Mouse (Mus musculus): Measurements from ENCODE around the gene Rcsd1. TPM values are rescaled to one million over a fixed set of nuclear protein-coding genes. Genes with fewer than 3 reads are reported as not detected.
A peak's percentile ranks its signal among the peaks of the same experiment; 100 is the strongest.

Rcsd1 gene
- polyA plus RNA-seq, 1 experiment from 2014 or later = 14.9 TPM

DNA sequence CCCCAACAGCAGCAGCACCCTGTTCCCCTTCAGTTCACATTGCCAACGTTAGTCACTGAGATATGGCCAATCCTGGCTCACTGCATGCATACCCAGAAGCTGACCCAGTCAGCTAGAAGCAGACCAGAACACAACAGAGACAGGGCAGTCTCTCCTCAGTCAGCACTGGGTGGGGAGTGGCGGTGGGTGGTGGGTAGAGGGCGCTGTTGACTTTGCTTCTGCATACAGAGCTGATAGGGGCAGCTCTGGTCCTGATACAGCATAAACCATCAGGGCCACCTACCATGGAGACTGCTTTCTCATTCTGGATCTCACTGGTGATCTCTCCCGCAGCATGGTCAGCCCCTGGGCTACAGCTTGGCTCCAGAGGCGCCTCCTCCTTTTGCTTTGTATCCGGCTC is 54.5 kb downstream of the Rcsd1 start:
- 61% methylated on average over 6 of the region's 6 CpGs for WGBS
- H3K27me3 ChIP-seq (replicated peaks; ENCODE audit: control insufficient read depth, insufficient read depth, low read length) = no peaks in the 10 kb centered on the region
- peaks cover 12% of the 10 kb centered on the region; the same call in 1 of the 2 replicates for H3K36me3 ChIP-seq (ENCODE audit: control insufficient read depth, insufficient read depth, low read length)
- H3K4me1 ChIP-seq (ENCODE audit: control insufficient read depth, insufficient read depth, low read length) = no peaks in the 10 kb centered on the region
- no peak for ATAC-seq (ENCODE audit: low read depth)
- H3K27ac ChIP-seq (replicated peaks; ENCODE audit: low read depth, low read length) = no peak overlapping the region
- no peak for DNase-seq (ENCODE audit: low spot score)
- no peak overlapping the region for H3K9ac ChIP-seq (ENCODE audit: low read depth, low read length)
- no peaks in the 10 kb centered on the region for H3K9me3 ChIP-seq (ENCODE audit: control insufficient read depth, low read length)
- H3K4me2 ChIP-seq (ENCODE audit: low read depth, low read length) = no peak overlapping the region
- no peak overlapping the region for H3K4me3 ChIP-seq (ENCODE audit: low read depth, low read length)

DNA sequence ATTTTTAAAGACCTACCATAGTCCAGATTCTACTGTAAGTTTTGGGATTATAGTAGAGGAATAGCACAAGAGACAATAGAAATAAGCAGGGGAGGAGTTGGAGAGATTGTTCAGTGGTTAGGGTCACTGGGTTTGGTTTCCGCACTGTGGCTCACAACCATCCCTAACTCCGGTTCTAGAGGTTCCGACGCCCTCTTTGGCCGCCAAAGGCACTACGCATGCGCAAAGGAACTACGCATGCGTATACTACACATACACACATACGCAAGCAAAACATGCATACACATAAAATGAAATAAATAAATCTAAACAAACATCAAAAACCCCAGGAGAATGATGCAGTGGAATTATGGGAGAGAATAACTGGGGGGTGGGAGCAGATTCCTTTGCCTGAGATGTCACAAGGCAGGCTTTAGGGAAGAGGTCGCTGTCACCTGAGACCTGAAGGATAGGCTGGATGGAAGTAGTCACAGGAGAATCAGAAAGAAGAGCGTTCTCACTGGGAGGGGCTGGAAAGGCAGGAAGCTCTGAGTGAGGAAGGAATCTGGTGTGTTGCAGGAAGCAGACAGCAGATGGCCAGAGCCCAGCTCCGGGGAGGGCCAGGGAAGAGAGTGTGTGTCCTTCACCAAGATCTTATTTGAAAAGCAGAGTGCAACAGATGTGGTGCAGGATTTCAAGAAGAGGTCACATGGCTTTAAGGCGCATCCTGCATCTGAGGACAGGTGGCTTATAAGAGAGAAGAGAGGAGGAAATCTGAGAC is 56.3 kb downstream of the Rcsd1 start:
- 81% methylated on average over 14 of the region's 14 CpGs for WGBS
- Histone ChIP-seq H3K27ac (replicated peaks; ENCODE audit: low read depth, low read length) (no peak overlapping the region), H3K4me2 (ENCODE audit: low read depth, low read length) (no peak overlapping the region), H3K4me1 (ENCODE audit: control insufficient read depth, insufficient read depth, low read length) (no peaks in the 10 kb centered on the region), H3K36me3 (ENCODE audit: control insufficient read depth, insufficient read depth, low read length) (peaks cover 15% of the 10 kb centered on the region; the same call in 1 of the 2 replicates), H3K9me3 (ENCODE audit: control insufficient read depth, low read length) (no peaks in the 10 kb centered on the region), H3K9ac (ENCODE audit: low read depth, low read length) (no peak overlapping the region), H3K27me3 (replicated peaks; ENCODE audit: control insufficient read depth, insufficient read depth, low read length) (no peaks in the 10 kb centered on the region), H3K4me3 (ENCODE audit: low read depth, low read length) (no peak overlapping the region)
- ATAC-seq (ENCODE audit: low read depth) (no peak), DNase-seq (ENCODE audit: low spot score) (no peak)

DNA sequence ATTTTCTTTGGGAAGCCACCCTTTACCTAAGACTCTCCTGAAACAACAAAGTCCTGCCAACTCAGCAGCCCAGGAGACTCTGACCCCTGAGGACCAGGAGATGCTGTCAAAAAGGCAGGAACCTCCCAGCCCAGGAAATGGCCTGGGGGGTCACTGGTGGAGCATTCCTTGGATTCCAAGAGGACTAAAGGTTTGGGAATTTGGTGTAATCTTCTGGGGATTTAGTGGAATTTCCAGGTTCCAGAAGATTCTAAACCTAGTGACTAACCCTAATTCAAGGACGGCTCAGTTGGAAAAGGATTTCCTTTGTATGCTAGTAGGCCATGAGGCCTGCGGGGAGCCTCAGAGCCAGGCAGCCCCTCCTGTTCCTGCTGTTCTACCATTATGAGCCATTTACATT is 57.0 kb downstream of the Rcsd1 start:
- no peak overlapping the region for H3K4me2 ChIP-seq (ENCODE audit: low read depth, low read length)
- DNase-seq (ENCODE audit: low spot score) = no peak
- ATAC-seq (ENCODE audit: low read depth) = no peak
- H3K9me3 ChIP-seq (ENCODE audit: control insufficient read depth, low read length) = no peaks in the 10 kb centered on the region
- H3K27me3 ChIP-seq (replicated peaks; ENCODE audit: control insufficient read depth, insufficient read depth, low read length) = no peaks in the 10 kb centered on the region
- H3K36me3 ChIP-seq (ENCODE audit: control insufficient read depth, insufficient read depth, low read length) = peaks cover 14% of the 10 kb centered on the region; the same call in 1 of the 2 replicates
- H3K4me3 ChIP-seq (ENCODE audit: low read depth, low read length) = no peak overlapping the region
- H3K4me1 ChIP-seq (ENCODE audit: control insufficient read depth, insufficient read depth, low read length) = no peaks in the 10 kb centered on the region
- 72% methylated on average over 2 of the region's 2 CpGs for WGBS
- no peak overlapping the region for H3K9ac ChIP-seq (ENCODE audit: low read depth, low read length)
- H3K27ac ChIP-seq (replicated peaks; ENCODE audit: low read depth, low read length) = no peak overlapping the region

DNA sequence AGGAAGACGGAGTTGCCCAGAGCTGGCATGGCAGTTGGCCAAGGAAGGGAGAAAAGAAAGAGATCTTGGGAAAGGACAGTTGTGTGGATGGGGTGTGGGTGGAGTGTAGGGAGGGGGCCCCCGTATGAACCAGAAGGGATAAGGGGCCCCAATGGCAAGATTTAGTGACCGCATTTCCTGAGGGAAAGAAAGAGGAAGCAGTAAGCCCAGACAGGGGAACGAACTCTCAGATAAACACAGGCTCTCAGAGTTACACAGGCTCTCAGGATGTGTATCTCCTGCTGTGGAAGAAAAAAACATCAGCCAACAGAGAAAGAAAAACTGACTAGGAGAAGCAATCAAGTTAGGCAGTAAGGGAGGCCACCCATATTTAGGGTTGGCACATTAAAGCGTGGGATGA is 58.4 kb downstream of the Rcsd1 start:
- WGBS = 64% methylated on average over 5 of the region's 5 CpGs
- DNase-seq (ENCODE audit: low spot score) (no peak), ATAC-seq (ENCODE audit: low read depth) (no peak)
- Histone ChIP-seq H3K4me1 (ENCODE audit: control insufficient read depth, insufficient read depth, low read length) (no peaks in the 10 kb centered on the region), H3K36me3 (ENCODE audit: control insufficient read depth, insufficient read depth, low read length) (peaks cover 11% of the 10 kb centered on the region; the same call in 1 of the 2 replicates), H3K4me3 (ENCODE audit: low read depth, low read length) (no peak overlapping the region), H3K9ac (ENCODE audit: low read depth, low read length) (no peak overlapping the region), H3K27ac (replicated peaks; ENCODE audit: low read depth, low read length) (no peak overlapping the region), H3K9me3 (ENCODE audit: control insufficient read depth, low read length) (no peaks in the 10 kb centered on the region), H3K27me3 (replicated peaks; ENCODE audit: control insufficient read depth, insufficient read depth, low read length) (no peaks in the 10 kb centered on the region), H3K4me2 (ENCODE audit: low read depth, low read length) (no peak overlapping the region)

DNA sequence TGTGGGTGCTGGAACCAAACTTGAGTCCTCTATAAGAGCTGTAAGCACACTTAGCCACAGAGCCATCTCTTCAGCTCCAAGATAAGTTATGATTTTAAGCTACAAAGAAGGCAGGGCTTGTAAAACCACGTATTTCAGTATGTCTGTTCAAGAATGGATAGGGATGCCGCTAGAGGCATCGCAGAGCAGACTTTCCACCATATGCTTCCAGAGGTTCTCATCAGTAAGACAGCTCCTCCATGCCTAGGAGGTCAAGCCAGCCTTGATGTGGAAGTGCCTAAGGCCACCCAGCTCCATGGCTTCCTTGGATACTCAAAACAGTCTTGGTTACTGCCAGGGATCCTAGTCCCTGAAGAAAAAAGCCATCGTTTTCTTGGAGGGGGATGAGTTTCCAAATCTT is 64.5 kb downstream of the Rcsd1 start:
- 79% methylated on average over 4 of the region's 4 CpGs for whole genome bisulfite sequencing
- H3K27me3 ChIP-seq (replicated peaks; ENCODE audit: control insufficient read depth, insufficient read depth, low read length) = no peaks in the 10 kb centered on the region
- no peak for ATAC-seq (ENCODE audit: low read depth)
- no peak for DNase-seq (ENCODE audit: low spot score)
- no peak overlapping the region for H3K4me3 ChIP-seq (ENCODE audit: low read depth, low read length)
- H3K4me2 ChIP-seq (ENCODE audit: low read depth, low read length) = no peak overlapping the region
- H3K27ac ChIP-seq (replicated peaks; ENCODE audit: low read depth, low read length) = no peak overlapping the region
- H3K36me3 ChIP-seq (ENCODE audit: control insufficient read depth, insufficient read depth, low read length) = 0 out of 2 replicates have a peak, but pooled peaks cover 3% of the 10 kb centered on the region
- no peak overlapping the region for H3K9ac ChIP-seq (ENCODE audit: low read depth, low read length)
- no peaks in the 10 kb centered on the region for H3K9me3 ChIP-seq (ENCODE audit: control insufficient read depth, low read length)
- H3K4me1 ChIP-seq (ENCODE audit: control insufficient read depth, insufficient read depth, low read length) = no peaks in the 10 kb centered on the region

DNA sequence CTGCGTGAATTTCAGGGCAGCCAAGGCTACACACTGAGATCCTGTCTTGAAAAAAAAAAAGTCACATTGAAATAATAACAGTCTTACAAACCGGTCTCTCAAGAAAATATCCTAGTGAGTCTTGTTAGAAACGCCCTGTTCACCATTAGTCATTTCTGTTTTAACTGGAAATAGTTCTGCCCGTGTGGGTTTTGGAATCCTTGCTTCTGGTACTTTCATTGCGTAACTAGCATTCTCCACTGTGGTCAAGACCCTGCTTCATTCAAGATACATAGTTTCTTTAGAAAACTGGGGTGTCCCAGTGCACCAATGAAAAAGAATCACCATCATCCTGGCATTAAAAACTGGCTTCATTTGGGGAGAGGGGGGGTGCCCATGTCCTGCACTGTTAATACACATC is 65.8 kb downstream of the Rcsd1 start:
- Histone ChIP-seq H3K27me3 (replicated peaks; ENCODE audit: control insufficient read depth, insufficient read depth, low read length) (no peaks in the 10 kb centered on the region), H3K4me2 (ENCODE audit: low read depth, low read length) (no peak overlapping the region; the same call in 1 of the 2 replicates), H3K9ac (ENCODE audit: low read depth, low read length) (no peak overlapping the region), H3K9me3 (ENCODE audit: control insufficient read depth, low read length) (no peaks in the 10 kb centered on the region), H3K27ac (replicated peaks; ENCODE audit: low read depth, low read length) (no peak overlapping the region), H3K4me1 (ENCODE audit: control insufficient read depth, insufficient read depth, low read length) (no peaks in the 10 kb centered on the region), H3K36me3 (ENCODE audit: control insufficient read depth, insufficient read depth, low read length) (no peaks in the 10 kb centered on the region), H3K4me3 (ENCODE audit: low read depth, low read length) (no peak overlapping the region)
- 57% methylated on average over 5 of the region's 5 CpGs for WGBS
- DNase-seq (ENCODE audit: low spot score) (no peak), ATAC-seq (ENCODE audit: low read depth) (no peak)

DNA sequence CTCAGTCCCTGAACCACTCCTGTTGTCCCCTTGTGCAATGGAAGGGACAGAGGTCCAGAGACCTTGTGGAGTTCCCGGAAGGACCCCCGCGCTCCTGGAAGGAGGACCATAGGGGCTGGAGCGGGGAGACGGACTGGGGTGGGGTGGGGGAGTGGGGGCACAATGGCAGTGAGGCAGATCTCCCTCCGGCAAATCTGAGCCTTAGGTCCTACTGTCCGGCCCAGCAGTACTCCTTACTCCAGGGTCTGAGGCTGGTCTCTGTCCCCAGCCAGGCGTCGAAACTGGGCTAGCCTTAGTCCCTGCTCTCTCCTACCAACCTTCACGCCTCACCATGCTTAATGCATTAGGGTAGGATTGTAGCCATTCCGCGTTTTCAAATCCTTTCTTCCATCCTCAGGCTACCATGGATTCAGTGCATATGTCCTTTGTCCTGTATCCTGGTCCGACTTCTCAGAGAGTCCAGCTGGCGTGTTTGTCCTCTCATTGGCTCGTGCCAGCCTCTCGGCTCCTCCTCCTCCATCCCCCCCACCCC is 66.7 kb downstream of the Rcsd1 start:
- peak overlapping the region; percentile 60 for H3K4me2 ChIP-seq (ENCODE audit: low read depth, low read length)
- peak; percentile 85 for DNase-seq (ENCODE audit: low spot score)
- no peaks in the 10 kb centered on the region for H3K27me3 ChIP-seq (replicated peaks; ENCODE audit: control insufficient read depth, insufficient read depth, low read length)
- H3K4me1 ChIP-seq (ENCODE audit: control insufficient read depth, insufficient read depth, low read length) = no peaks in the 10 kb centered on the region
- 1% methylated on average over 14 of the region's 16 CpGs for WGBS
- H3K9me3 ChIP-seq (ENCODE audit: control insufficient read depth, low read length) = no peaks in the 10 kb centered on the region
- peak; percentile 67 for ATAC-seq (ENCODE audit: low read depth)
- peak overlapping the region; percentile 97 for H3K27ac ChIP-seq (replicated peaks; ENCODE audit: low read depth, low read length)
- peak overlapping the region; percentile 94 for H3K9ac ChIP-seq (ENCODE audit: low read depth, low read length)
- H3K4me3 ChIP-seq (ENCODE audit: low read depth, low read length) = peak overlapping the region; percentile 88
- no peaks in the 10 kb centered on the region for H3K36me3 ChIP-seq (ENCODE audit: control insufficient read depth, insufficient read depth, low read length)

DNA sequence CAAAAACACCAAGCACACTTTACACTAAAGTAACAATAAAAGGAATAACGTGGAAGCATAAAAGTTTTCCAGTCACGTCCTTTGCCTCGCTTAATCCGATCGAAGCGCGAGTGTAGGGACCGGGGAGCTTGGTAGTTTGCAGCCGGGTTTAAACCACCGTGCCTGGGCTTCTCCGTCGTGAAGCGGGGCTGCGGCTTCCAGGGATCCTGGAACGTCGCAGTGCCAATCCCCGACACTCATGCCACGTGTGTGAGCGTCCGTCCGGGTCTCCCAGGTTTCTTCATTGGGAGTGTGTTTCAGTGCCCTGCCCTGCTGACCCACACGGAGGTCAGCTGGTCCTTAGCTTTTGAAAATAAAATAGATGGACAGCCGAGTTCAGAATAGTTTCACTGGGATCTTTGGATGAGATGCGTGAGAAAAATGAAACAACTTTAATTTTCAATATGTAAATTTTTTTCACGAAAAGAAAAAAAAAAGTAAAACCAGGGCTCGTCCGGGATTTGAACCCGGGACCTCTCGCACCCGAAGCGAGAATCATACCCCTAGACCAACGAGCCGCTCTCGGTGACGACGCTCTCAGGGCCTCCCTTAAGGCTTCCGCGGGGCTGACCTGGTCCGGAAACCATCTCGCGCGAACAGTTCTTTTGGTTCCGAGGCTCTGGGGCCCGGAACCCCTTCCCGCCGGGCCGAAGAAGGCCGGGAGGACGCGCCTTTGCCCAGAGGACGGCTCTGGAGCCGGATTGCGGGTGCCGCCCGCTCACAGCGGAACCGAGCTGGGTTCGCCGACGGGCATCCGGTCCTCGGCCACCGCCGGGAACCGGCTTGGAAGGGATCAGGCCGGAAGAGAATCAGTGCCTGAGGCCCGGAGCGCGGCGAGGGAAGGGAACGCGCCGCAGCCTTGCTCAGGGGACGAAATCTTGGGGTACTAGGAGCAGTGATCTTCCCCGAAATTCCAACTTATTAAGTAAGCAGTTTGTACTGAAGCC is 67.5 kb downstream of the Rcsd1 start:
- ATAC-seq (ENCODE audit: low read depth) (peak; percentile 84), DNase-seq (ENCODE audit: low spot score) (peak; percentile 88)

More for the DNA sequence above, 67.5 kb downstream of the Rcsd1 start:
- no peaks in the 10 kb centered on the region for H3K36me3 ChIP-seq (ENCODE audit: control insufficient read depth, insufficient read depth, low read length)
- no peaks in the 10 kb centered on the region for H3K4me1 ChIP-seq (ENCODE audit: control insufficient read depth, insufficient read depth, low read length)
- H3K4me3 ChIP-seq (ENCODE audit: low read depth, low read length) = peak overlapping the region; percentile 88
- peak overlapping the region; percentile 94 for H3K9ac ChIP-seq (ENCODE audit: low read depth, low read length)
- H3K27ac ChIP-seq (replicated peaks; ENCODE audit: low read depth, low read length) = peak overlapping the region; percentile 97
- no peaks in the 10 kb centered on the region for H3K9me3 ChIP-seq (ENCODE audit: control insufficient read depth, low read length)
- H3K4me2 ChIP-seq (ENCODE audit: low read depth, low read length) = peak overlapping the region; percentile 60
- no peaks in the 10 kb centered on the region for H3K27me3 ChIP-seq (replicated peaks; ENCODE audit: control insufficient read depth, insufficient read depth, low read length)
- under 1% methylated on average over 74 of the region's 75 CpGs for WGBS
